Mouse (Mus musculus) layer of hippocampus, adult 8-10 months (tissue): ENCODE results near the gene Nr2c2ap. TPM values are rescaled to one million over a fixed set of nuclear protein-coding genes. Genes with fewer than 3 reads are reported as not detected.

Experiments used
- DNase-seq, 2 experiments: peaks; one replicate each; pipeline ENCODE4 v3.0.0; 2022; ENCODE audit warnings: low spot score in 2 of 2
- total RNA-seq, 4 experiments: library from RNA; stranded (reverse); gene quantifications; 2 replicates each; pipeline ENCODE4 v1.2.4; 2022

Gene Nr2c2ap
- total RNA-seq, 4 experiments from 2014 or later, result 28.3 to 38.4 (median 31.2) TPM

DNA sequence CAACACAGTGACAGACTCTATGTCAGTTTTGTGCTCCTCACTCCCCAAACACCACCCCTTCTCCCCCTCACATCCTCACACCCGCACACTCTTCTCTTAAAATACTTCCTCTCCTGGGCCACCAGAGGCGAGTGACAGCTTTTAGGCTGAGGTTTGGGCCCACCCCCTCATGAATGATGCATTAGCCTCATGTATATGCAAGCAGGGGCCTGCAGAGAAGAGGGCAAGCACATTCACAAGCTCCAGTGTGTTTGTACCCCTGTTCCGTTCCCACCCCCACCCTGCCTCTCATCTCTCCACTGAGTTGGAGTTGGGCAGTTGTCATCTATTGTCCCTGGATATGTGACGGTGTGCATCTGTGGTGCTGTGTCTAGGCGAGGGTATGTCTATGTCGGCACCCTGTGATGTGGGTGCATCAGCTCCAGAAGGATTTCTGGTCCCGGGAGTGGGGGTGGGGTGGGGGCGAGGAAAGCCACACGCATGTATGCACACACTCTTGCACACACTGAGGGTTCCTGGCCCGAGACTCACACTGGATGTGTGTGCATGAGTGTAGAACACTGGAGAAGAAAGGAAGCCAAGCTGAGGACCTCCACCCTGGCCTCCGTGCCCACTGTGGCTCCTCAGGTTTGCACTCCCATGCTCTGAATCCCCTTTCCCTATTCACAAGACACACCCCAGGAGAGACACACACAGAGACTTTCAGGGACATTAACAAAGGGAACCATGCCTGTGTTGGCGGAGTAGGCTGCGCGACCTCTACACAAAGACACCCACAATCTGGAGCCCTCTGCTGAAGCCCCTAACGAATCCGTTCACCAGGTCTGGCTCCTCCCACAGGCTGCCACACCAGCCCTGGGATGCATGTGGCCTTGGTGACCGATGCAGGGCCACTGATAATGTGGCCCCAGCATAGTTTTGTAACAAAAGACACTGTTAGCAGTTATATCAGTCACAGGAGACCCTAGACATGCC is 12.1 kb upstream of the Nr2c2ap start:
- peak; percentile 59 to 64 for DNase-seq

- DNase-seq, result peak; percentile 88 to 92
Observed at GRCm38 (mm10) chr8:70120667-70121066, 10.5 kb upstream of the Nr2c2ap start, which contains the start of gene Ncan. Gene Ncan, minus strand, starts transcription at chr8:70120873.

GRCm38 (mm10) chr8:70122863-70123262 is 8.3 kb upstream of the Nr2c2ap start:
- DNase-seq, result no peak

DNA sequence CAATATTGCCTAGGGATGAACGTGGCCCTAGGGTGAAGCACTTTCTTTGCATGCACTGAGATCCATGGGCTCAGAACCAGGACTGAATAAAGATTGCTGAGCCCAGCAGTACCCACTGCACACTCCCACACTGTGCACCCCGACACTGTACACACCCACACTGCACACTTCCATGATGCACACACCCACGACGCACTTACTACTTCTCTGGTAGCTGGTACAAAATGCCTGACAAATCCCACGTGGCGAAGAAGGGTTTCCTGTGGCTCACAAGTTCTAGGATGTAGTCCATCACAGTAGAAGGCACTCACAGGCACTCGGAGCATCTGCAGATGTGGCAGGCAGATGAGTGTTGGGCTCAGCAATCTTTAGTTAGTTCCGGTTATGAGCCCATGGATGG is 6.1 kb upstream of the Nr2c2ap start:
- DNase-seq, result no peak

DNA sequence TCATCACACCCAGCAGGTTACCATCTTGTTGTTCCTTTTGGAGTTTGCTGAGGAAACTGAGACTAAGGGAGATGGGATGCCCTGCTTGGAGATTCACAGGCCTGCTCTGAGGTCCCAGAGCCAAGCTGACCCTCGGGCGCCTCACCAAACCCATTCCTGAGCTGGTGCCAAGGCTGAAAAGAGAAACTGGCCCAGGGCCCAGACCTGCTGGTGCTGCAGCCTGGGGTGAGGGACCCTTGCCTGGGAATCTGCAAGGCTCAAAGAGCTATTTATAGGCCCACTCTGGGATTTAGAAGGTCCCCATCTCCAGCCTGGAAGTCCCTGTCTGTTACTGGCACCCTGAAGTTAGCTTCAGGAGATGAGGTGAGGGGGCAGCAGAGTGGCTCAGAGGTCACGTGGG is 2.7 kb upstream of the Nr2c2ap start:
- peak; percentile 70 to 75 for DNase-seq

DNA sequence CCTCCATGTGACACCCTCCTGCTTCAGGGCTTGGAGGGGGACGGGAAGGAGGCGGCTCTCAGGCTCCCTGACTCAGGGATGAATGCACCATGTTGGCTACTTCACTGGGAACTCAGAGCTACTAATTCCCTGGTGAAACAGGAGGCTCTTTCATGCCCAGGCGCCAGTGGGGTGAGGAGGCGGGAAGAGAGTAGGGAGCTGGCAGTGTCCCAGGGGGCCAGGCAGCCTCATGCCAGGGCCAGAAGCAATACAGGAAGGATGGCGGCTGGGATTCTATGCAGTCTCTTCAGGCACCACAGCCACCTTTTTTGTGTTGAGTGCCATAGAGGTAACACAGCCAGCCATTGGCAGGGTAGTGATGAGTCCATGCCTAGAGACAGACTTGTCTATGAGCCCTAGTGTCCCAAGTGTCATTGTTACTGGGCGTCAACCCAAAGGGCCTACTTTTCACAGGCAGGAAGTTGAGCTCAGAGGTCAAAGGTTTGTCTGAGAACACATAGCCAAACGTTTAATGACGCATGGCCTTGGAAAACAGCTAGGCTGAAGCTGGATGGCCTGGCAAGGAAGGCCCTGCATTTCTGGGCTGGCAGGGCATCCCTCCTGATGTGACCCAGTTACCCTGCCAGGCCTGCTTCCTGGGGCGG is 1.7 kb upstream of the Nr2c2ap start:
- DNase-seq, result peak; percentile 86 to 89

GRCm38 (mm10) chr8:70130066-70130465 is 1.1 kb upstream of the Nr2c2ap start:
- no peak for DNase-seq

GRCm38 (mm10) chr8:70134086-70134485 is 3.0 kb downstream of the Nr2c2ap start:
- no peak for DNase-seq

DNA sequence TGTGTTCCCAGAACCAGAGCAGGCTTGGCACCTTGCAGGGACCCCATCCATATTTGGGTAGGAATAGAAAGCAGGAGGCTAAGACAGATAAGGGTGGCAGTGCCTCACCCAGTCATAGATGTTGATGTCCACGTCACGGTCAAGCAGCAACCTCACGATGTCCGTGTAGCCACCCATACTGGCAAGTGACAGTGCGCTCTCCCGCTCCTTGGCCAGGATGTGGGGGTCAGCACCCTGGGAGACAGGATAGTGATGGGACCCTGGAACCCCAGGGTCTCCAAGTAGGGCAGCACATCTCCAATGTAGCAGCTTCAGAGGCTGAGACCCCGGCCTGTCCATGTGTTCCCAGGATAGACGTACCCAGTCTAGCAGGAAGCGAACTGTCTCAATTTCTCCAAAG is 3.8 kb downstream of the Nr2c2ap start:
- no peak for DNase-seq

DNA sequence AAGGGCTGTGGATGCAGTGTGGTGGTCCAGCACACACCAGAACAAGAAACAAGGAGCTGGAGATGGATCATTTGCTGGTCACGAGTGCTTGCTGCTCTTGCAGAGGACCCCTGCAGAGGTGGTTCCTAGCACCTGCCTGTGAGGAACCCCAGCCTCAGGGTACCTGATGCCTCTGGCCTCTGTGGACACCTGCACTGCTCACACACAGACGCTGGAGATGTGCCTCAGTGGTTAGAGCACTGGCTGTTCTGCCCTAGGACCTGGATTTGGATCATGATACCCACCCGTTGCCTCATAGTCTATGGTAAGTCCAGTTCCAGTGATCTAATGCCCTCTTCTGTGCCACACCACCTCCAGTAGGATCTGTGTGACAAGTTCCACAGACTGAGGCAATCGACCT is 5.5 kb downstream of the Nr2c2ap start:
- DNase-seq, result no peak

- no peak for DNase-seq
Observed at GRCm38 (mm10) chr8:70137890-70138289, 6.8 kb downstream of the Nr2c2ap start.

GRCm38 (mm10) chr8:70139026-70139857 is 8.1 kb downstream of the Nr2c2ap start, which contains the start of the genes Rfxank, Borcs8 and Mef2b:
Gene Rfxank, minus strand, starts transcription at chr8:70139154.
Gene Borcs8, plus strand, starts transcription at chr8:70139499.
Gene Mef2b, plus strand, starts transcription at chr8:70139711.
- peak; percentile 98 to 99 for DNase-seq

- no peak for DNase-seq
Observed at GRCm38 (mm10) chr8:70139981-70140380, 8.8 kb downstream of the Nr2c2ap start.

DNA sequence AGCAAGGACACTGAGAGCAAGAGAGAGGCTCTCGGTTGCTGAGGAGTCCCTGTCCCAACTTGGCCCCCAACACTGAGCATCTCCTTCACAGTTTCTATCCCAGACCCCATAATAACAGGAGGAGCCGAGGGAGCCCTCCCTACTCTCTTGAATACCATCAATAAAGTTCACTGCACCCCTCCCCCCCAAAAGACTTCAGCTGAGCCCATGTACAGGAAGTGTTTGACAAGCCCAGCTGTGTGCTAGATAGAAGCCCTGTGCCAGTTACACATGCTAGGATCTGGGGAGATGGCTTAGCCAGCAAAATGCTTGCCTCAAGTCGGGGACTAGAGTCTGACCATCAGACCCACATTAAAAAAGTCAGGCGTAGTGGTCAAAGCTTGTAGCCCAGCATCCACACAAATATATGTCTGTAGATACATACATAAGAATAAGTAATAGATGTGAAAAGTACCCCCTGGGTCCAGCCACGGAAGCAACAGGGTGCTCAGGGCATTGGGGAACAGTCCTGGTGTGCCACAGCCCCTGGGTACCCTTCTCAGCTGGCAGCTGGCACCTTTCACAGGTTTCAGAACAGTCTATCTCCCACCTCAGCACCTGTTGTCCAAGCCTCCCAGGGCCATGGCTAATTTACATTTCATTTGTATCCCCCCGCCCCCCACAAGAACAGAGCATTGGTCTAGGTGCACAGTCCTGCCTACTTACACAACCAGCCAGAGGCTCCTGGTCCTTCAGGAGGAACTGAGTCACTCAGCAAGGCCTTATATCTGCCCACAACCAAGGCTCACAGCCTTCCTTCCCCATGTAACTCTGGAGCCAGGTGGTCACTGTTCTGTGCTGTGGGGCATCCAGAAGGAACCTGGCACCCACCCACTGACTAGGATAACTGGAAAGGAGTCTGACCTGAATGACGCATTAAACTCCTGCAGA is 16.8 kb downstream of the Nr2c2ap start:
- DNase-seq, result no peak

- no peak for DNase-seq
Observed at GRCm38 (mm10) chr8:70150158-70150557, 19.0 kb downstream of the Nr2c2ap start.

DNA sequence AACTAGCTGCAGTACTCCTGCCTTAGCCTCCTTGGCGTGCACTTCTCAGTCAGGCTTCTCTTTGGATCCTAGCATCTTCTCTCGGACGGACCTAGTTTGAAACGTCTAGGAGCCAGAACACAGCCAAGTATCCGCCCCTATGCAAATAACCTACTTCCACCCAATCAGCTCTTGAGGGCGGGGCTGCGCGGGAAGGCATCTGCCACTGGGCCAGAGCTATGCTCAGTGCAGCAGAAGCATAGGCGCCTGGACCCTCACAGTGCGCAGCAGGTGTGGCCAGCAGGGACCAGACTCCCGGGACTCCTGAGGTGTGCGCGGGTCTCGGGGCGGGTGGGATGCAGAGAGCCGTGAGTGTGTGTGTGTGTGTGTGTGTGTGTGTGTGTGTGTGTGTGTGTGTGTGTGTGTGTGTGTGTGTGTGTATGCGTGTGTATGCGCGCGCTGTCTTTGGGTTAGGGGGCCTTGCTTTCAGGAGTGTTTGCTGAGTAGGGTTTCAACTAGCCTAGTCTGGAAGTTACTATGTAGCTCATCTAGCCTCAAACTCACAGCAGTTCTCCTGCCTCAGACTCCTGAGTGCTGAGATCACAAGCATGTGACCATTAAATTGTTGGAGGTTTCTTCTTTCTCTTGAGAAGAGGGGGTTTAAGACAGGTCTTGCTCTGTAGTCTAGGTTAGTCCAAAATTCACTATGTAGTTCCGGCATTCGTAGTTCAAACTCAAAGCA is 21.6 kb downstream of the Nr2c2ap start:
- DNase-seq, result no peak

GRCm38 (mm10) chr8:70157240-70157800 is 26.2 kb downstream of the Nr2c2ap start:
- DNase-seq, result no peak

DNA sequence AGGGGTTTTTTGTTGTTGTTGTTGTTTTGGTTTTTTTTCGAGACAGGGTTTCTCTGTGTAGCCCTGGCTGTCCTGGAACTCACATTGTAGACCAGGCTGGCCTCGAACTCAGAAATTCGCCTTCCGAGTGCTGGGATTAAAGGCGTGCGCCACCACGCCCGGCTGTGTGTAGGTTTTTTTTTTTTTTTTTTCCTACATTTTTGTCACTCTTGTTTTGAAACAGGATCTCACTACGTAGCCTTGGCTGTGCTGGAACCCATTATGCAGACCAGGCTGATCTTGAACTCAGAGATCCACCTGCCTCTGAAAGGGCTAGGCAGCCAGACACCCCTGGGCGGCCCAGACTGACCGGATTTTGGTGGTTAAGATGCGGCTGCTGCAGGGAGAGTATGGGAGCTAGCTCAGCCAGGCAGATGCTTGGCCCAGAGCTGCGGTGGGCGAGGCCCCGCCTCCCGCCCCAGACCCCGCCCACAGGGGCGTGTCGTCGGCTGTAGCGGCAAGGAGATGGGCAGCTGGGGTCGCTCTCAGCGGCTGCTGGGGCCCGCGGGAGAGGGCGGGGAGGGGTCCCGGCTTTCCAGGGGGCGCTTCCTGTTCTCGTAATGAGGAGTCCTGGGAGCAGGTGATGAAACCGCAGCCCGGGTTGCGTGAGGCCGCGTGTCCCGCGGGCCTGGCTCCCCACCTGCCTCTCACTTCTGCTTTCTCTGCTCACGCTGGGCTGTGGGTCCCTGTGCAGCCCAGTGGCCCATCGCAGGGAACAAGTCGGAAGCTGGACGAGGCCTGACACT is 27.1 kb downstream of the Nr2c2ap start:
- no peak for DNase-seq
